Mouse (Mus musculus) mouse embryonic stem cell (cell line): Measurements from ENCODE around the gene Ddr2.
"Not testable (repeated sequence)": the region's sequence is repeated elsewhere in the genome, so short reads cannot be mapped to it uniquely, and the experiment has no call there.

Experiments used
- in situ Hi-C, 2 experiments: fragments of 300-500 bp; cut with MboI; formaldehyde crosslinking; loops; 1 replicate in 1 of 2; 3 replicates in 1 of 2; pipeline ENCODE4 v1.14.3; 2019 to 2020; ENCODE audit warnings: low sequenced_read_pairs in 2 of 2, low pct_unique_long_range_greater_than_20kb in 1 of 2, mixed read lengths in 1 of 2; ENCODE audit not compliant: unreplicated experiment in 1 of 2

Ddr2 gene

DNA sequence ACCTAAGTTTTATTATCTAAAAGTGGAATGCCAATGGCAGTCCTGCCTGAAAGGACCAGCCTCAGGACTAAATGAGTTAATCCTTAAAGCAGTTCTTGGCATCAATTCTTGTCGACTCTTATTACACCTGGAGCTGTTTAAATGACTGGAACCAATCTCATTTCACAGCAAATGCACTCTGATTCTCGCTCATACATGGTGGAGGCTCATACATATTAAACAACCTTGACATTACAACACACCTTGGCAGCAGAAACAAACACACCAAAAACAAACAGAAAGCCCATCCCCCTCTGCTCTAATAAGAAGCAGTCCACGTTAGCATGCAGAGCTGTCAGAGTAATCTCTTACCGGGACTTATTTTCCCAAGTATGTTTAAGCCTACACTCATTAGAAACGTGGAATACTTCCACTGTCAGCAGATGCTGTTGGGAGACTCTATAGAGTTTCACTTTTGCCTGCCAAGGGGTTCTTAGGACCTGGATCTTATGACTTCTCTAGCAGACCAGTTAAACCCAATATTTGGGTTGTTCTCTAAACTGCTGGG, 58.9 kb downstream of the Ddr2 start:
- in situ Hi-C loops: no loop called here

DNA sequence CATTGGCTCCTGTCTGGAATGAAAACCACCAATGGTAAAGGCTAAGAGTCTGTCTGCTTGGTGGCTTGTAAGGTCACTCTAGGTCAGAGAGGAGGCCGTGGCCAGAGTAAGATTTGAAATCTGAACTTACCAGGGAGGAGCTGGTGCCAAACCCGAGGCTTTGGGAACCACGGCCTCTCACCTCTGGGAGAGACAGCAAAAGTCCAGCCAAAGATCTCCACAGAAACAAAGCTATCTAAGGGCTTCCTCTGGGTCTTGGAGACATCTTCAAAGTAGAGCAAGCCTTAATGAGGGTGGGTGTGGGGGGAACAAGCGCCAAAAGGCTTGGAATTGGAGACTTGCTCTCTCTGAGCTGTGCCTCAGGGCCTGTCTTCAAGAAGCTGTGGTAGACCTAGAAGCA, 62.1 kb downstream of the Ddr2 start:
- in situ Hi-C loops: no loop called here

- in situ Hi-C loops: no loop called here
Observed at GRCm38 (mm10) chr1:170044726-170045471, 65.7 kb downstream of the Ddr2 start.

DNA sequence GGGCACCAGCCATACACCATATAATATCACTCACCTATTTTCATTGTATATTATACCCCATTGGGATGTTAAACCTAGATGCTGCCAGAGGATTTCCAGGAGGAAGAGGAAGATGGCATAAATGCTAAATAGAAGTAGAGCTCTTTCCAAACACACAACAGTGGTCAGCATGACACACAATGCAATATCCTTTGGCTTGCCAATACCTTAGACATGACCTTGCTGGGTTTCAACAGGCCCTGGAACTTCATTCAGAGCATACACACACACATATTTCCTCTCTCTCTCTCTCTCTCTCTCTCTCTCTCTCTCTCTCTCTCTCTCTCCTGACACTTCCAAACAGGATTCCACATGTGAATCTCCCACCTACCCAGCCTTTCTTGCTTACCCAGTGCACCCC, 66.8 kb downstream of the Ddr2 start:
- in situ Hi-C loops: no loop called here

DNA sequence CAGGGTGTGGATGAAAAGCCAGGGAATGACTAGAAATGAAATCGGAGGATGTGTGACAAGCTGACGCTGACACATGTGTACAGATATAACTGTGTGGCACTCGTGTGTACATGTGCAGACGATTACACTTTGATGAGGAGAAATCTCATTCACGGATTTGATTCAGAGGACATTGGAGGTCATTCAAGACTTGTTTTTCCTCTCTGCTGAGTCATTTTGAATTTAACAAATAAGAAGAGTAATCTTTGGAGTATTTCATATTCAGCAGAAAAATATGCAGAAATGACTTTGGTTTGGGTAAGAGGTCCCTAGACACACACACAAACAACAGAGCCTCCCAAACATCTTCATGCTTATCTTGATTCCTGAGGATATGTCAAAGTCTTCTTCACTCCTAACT, 67.6 kb downstream of the Ddr2 start:
- in situ Hi-C loops: no loop called here

DNA sequence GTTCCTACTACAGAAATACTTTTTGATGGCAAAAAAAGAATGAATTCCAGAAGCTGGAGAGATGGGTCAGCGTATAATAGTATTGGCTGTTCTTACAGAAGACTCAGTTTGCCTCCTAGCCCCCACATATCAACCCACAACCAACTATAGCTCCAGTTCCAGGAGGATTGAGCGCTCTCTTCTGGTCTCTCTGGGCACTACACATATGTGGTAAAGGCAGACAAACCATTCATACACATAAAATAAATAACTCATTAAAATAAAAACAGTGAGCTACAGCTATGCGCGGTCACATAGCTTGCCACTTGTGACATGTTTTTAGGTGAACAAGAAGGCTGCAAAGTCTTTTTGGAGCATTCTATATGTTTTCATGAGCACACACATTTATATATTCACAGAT, 71.2 kb downstream of the Ddr2 start:
- in situ Hi-C loops: no loop called here

GRCm38 (mm10) chr1:170035575-170035974, 75.0 kb downstream of the Ddr2 start:
- in situ Hi-C loops: no loop called here

GRCm38 (mm10) chr1:170034961-170035360, 75.6 kb downstream of the Ddr2 start:
- in situ Hi-C loops: no loop called here

GRCm38 (mm10) chr1:170031656-170032055, 78.9 kb downstream of the Ddr2 start:
- in situ Hi-C loops: no loop called here

- in situ Hi-C loops: no loop called here
Observed at GRCm38 (mm10) chr1:170014784-170015183, 95.8 kb downstream of the Ddr2 start.

DNA sequence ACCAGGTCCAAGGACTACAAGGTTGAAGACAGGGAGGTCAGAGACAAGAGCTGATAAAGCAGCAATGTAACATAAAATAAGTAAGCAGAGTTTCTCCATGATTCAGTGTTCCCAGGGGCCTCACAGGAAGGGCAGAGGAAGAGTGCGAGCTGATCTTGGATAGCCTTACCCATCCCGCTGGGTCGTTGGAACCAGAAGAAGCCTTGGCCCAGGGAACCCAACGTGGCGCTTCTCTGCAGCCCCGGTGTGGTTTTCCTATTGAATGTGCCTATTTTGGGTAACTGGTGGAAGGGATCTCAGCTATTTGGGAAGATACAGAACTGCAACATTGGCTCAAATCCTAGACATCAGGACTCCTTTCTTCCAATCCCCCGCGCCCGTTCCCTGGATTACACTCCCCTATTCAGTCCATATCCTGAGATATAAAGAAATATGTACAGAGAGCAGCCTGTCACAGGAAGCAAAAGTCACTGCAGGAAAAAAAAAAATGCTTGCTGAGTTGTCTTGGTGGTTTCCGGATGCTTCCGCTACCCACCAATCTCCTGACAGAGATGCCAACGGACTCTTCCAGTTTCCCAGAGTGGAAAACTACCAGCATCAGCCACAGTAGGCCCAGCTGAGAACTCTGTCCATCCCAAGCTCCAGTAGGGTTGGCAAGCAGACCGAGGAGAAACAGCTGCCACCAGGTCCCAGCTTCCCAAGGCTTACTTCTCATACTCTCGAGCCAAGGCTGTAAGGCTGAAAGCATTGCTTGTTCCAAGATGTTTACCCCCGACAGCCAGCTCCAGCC, 99.7 kb downstream of the Ddr2 start:
- in situ Hi-C loops: no loop called here

- in situ Hi-C loops: no loop called here
Observed at GRCm38 (mm10) chr1:170009296-170009695, 101.3 kb downstream of the Ddr2 start.

DNA sequence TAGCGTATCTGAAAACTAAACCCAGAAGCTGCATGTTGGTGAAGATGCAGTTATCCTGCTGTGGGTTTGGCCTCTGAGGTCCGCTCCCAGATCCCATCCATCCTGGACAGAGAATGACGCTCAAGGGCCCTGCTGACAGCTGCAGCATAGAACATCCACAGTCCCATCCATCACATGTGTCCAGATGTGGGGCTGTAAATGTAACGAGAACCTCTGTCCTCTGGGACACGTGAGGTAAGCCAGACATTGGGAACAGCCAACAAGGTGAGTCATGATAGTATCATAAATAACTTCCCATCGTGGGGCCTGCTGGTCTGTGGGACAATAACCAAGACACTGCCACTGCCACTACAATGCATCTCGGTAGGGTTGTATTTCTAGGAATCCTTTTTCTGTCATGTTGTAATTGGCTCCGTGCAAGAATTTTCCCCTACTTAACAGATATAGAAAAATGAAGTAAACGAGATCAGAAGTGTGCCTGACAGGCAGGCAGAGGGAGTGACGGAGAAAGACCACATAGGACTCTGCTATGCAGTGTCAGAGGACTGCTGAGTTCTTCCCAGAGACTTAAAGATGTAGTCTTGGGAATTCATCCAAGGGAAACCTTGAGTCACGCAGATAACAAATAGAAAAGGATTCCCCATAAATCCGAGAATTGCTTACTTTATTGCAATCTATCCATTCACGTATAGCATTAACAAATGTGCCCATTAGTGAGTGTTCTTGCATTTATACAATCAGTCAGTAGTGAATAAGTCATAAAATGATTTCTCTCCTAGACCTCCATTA, 101.9 kb downstream of the Ddr2 start:
- in situ Hi-C loops: no loop called here

DNA sequence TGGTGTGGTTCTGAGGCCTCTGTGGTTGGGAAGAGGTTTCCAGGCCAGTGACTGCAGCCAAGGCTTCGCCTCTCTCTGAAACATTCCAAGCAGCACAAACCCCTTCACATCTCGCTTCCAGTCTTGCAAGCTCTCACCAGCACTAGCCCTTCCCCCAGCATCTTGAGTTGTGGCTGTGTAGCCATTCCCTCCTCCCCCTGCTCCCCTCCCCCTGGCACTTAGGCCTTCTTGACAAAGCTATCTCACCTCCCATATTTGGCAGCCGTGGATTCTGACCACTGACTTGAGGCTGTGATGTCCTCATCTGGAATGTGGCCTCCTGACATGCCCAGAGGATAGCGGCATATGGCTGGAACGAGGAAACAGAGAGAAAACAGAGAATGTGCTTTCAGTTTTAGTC, 104.0 kb downstream of the Ddr2 start:
- in situ Hi-C loops: no loop called here

- in situ Hi-C loops: no loop called here
Observed at GRCm38 (mm10) chr1:170005297-170005696, 105.3 kb downstream of the Ddr2 start.

DNA sequence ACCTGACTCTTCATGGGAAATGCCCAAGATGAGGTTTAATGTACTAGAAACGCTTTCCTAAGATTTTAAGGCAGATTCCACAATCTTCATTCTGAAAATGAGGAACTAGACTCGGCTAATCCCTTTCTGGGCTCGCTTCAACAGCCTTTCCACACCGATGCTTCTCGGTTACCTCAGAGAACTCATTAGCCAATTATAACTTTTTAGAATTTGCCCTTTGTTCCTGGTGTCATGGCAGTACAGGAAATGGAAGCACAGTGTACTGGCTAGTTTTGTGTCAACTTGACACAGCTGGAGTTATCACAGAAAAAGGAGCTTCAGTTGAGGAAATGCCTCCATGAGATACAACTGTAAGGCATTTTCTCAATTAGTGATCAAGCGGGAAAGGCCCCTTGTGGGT, 116.7 kb downstream of the Ddr2 start:
- in situ Hi-C loops: not testable (repeated sequence)

DNA sequence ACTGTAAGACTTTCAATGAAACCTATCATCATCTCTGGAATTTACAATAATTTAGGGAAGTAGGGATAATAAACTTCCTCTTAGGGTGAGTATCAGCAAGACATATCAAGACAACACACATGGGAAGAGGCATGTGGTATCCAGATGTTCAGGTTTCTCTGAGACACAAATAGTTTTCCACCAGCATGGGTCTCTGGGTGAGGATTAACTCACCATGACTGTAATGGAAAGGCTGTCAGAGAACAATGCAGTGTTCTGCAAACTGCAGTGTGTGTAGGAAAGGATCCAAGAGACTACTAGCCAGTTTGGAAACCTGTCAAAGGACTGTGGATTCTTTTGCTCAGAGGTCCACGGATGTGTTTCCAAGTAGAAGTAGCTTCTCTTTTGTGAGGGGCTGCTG, 124.4 kb downstream of the Ddr2 start:
- in situ Hi-C loops: no loop called here

GRCm38 (mm10) chr1:169977621-169978020, 132.9 kb downstream of the Ddr2 start:
- in situ Hi-C loops: no loop called here

- in situ Hi-C loops: no loop called here
Observed at GRCm38 (mm10) chr1:169971998-169972397, 138.6 kb downstream of the Ddr2 start.
